Mouse (Mus musculus) layer of hippocampus, postnatal 10 days (tissue): Measurements from ENCODE around the gene Gm21970. TPM values are rescaled to one million over a fixed set of nuclear protein-coding genes. Genes with fewer than 3 reads are reported as not detected.

Experiments used
- DNase-seq, 2 experiments: peaks; one replicate each; pipeline ENCODE4 v3.0.0; 2021; ENCODE audit warnings: low spot score in 2 of 2
- total RNA-seq, 2 experiments: library from RNA; stranded (reverse); gene quantifications; 2 replicates each; pipeline ENCODE4 v1.2.3; 2021

Gene Gm21970
- total RNA-seq, 2 experiments from 2014 or later: 1.1 TPM; not detected in 1

DNA sequence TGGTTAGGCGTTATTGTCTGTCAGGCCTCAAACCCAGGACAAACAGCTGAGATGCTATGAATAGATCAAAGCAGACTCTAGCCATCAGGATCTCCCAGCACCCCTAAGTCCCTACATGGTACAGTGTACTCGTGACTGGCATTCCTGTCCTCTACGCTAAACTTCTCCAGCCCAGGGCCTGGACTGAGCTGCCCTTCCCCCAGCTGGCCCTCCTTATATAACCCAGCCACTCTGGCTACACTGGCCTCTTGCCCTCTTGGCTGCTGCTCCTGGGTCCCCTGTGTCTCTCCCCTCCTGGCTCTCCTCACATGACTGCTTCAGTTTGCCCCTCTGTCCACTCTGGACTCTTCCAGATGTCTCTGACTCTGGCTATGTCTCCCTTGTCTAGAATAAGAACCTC, 71.1 kb downstream of the Gm21970 start:
- no peak for DNase-seq

- DNase-seq: no peak
Measured at GRCm38 (mm10) chr16:91463400-91463799, 71.9 kb downstream of the Gm21970 start.

DNA sequence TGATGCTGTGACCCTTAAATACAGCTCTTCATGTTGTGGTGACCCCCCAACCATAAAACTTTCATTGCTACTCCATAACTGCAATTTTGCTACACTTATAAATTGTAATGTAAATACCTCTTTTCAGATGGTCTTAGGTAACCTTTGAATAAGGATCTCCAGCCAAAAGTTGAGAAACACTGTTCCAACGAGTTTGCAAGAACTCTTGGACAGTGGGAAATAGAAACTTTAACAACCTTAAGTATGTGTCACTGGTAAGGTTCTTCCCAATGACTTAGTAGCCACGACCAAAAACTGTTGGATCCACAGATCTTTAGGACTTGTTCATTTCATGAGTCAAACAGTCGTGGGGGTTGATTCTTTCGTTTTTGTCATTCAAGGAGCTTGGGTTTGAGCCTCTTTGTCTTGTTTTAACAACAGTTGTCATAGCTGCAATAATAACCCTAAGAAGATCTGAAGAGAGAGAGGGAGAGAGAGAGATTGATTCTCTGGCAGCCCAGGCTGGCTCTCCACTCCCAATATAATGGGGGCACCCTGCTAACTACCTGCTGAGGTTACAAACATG, 72.4 kb downstream of the Gm21970 start:
- no peak for DNase-seq

DNA sequence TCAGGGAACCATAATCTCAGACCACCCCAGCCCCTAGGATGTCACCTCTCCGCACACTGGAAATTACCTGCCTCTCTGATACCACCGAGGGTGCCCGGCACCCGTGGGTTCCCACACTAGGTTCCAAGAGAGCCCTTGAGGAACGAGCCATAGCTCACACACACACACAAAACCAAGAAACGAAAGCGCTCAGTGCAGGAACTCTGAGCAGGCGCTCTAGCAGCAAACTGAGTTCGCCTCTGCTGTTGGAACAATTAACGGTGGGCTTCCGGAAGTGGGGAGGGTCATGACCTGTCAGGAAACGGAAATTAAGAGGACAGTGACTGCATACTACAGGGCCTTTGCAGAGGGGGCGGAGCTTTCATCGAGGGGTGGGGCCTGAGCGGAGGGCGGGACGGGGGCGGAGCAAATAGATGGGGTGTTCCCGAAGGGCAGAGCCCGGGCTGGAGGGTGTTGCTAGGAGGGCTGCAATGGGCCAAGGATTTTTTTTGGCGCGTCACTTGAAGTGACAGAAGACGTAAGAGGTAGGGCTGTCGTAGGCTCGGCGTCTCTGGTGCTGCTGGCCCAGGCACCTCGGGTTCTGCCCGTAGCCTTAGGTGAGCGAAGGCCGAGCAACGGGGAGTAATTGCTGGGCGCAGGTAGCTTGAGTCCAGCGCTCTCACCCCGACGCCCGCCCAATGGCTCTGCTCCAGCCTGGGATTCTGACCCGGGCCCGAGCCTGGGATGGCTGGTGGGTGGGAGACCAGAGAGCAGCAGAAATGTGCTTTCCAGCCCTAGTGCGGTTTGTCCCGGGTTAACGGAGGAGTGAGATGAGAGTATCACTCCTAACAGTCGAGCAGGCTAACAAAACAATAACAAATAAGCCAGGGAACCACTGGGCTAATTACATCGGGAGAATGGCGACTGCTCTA, 73.3 kb downstream of the Gm21970 start:
- peak; percentile 83 to 89 for DNase-seq

DNA sequence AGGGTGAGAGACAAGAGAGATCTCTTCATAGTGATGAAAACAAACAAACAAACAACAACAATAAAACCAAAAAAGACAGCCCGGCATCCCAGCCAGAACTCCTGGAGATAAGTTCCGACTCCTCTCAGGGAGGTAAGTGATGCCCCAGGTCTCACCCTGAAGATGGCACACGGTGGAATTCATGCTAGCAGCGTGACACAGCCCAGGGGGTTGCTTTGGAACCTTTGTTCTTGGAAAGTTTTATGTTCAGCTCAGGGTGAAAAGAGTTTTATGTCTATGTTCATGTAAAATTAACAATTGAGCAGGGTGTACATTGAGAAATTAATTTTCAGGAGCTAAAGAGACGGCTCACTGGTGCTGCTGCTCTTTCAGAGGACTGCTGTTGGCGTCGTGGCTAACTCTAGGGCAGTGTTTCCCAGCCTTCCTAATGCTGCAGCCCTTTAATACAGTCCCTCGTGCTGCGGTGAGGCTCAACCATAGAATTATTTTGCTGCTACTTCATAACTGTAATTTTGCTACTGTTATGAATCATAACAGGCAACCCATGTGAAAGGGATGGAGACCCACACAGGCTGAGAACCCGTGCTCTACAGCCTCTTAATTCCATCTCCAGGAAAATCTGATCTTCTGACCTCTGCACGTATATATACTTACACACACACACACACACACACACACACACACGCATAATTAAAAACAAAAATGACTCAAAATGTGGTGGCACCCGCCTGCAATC, 74.2 kb downstream of the Gm21970 start:
- DNase-seq: no peak

GRCm38 (mm10) chr16:91466566-91466965, 75.0 kb downstream of the Gm21970 start:
- no peak for DNase-seq

Other genes with a start within 250 kb of the Gm21970 start
- gene Olig2, start 166.3 kb upstream of the Gm21970 start, total RNA-seq: 10 to 100 TPM; 36.0 to 44.8 TPM
- gene Olig1, start 121.9 kb upstream of the Gm21970 start, total RNA-seq: 100 to 1,000 TPM; 159 to 174 TPM
- 10 to 100 TPM; 23.7 to 24.4 TPM for gene Ifnar2, start 18.9 kb upstream of the Gm21970 start, total RNA-seq
- gene Il10rb, start 14.4 kb downstream of the Gm21970 start, total RNA-seq: 1 to 10 TPM; 7.4 to 8.6 TPM
- gene Ifnar1, start 93.5 kb downstream of the Gm21970 start, total RNA-seq: 10 to 100 TPM; 63.7 to 70.6 TPM
- 100 to 1,000 TPM in 1 of 2 experiments, 10 to 100 TPM in 1; 73.3 to 106 TPM for gene Ifngr2, start 155.4 kb downstream of the Gm21970 start, total RNA-seq
- 100 to 1,000 TPM; 114 to 119 TPM for gene Tmem50b, start 206.1 kb downstream of the Gm21970 start, total RNA-seq
- 1 to 10 TPM; 5.0 to 5.1 TPM for gene Dnajc28, start 227.3 kb downstream of the Gm21970 start, total RNA-seq